Mouse (Mus musculus): ENCODE measurements around the gene Tmem259. TPM values are rescaled to one million over a fixed set of nuclear protein-coding genes. Genes with fewer than 3 reads are reported as not detected.

Tmem259 gene
- polyA plus RNA-seq, 1 experiment from 2014 or later = 21.1 TPM

GRCm38 (mm10) chr10:79976722-79977107 is 7.4 kb downstream of the Tmem259 start:
- WGBS = 67% methylated on average over 30 of the region's 36 CpGs
- ATAC-seq (ENCODE audit: low read depth) = no peak
- peaks cover 39% of the 10 kb centered on the region for H3K36me3 ChIP-seq (ENCODE audit: control insufficient read depth, insufficient read depth, low read length)

GRCm38 (mm10) chr10:79976071-79976721 is 7.9 kb downstream of the Tmem259 start:
- no peak for ATAC-seq (ENCODE audit: low read depth)
- Histone ChIP-seq H3K36me3 (ENCODE audit: control insufficient read depth, insufficient read depth, low read length) (peaks cover 39% of the 10 kb centered on the region), H3K9ac (replicated peaks; ENCODE audit: low read depth, low read length) (no peak overlapping the region), H3K27me3 (ENCODE audit: control insufficient read depth, insufficient read depth, low read length) (peaks cover 6% of the 10 kb centered on the region), H3K27ac (ENCODE audit: low read depth, low read length) (no peak overlapping the region), H3K4me3 (ENCODE audit: low read depth, low read length) (no peak overlapping the region), H3K4me2 (ENCODE audit: low read depth, low read length) (no peak overlapping the region), H3K9me3 (ENCODE audit: control insufficient read depth, low read length) (no peaks in the 10 kb centered on the region), H3K4me1 (ENCODE audit: control insufficient read depth, insufficient read depth, low read length) (no peaks in the 10 kb centered on the region)
- 85% methylated on average over 25 of the region's 28 CpGs for WGBS

More at GRCm38 (mm10) chr10:79976722-79977107, 7.4 kb downstream of the Tmem259 start:
- Histone ChIP-seq H3K9me3 (ENCODE audit: control insufficient read depth, low read length) (no peaks in the 10 kb centered on the region), H3K4me3 (ENCODE audit: low read depth, low read length) (no peak overlapping the region), H3K4me2 (ENCODE audit: low read depth, low read length) (no peak overlapping the region), H3K27me3 (ENCODE audit: control insufficient read depth, insufficient read depth, low read length) (peaks cover 3% of the 10 kb centered on the region; the same call in 1 of the 2 replicates), H3K9ac (replicated peaks; ENCODE audit: low read depth, low read length) (no peak overlapping the region), H3K4me1 (ENCODE audit: control insufficient read depth, insufficient read depth, low read length) (peaks cover 5% of the 10 kb centered on the region; the same call in 1 of the 2 replicates), H3K27ac (ENCODE audit: low read depth, low read length) (no peak overlapping the region)

- Histone ChIP-seq H3K4me2 (ENCODE audit: low read depth, low read length) (no peak overlapping the region), H3K4me3 (ENCODE audit: low read depth, low read length) (no peak overlapping the region), H3K36me3 (ENCODE audit: control insufficient read depth, insufficient read depth, low read length) (peaks cover 39% of the 10 kb centered on the region), H3K9ac (replicated peaks; ENCODE audit: low read depth, low read length) (no peak overlapping the region), H3K9me3 (ENCODE audit: control insufficient read depth, low read length) (no peaks in the 10 kb centered on the region), H3K4me1 (ENCODE audit: control insufficient read depth, insufficient read depth, low read length) (0 out of 2 replicates have a peak, but pooled peaks cover 6% of the 10 kb centered on the region), H3K27ac (ENCODE audit: low read depth, low read length) (no peak overlapping the region), H3K27me3 (ENCODE audit: control insufficient read depth, insufficient read depth, low read length) (peaks cover 17% of the 10 kb centered on the region)
- no peak for ATAC-seq (ENCODE audit: low read depth)
- WGBS = 86% methylated on average over 8 of the region's 8 CpGs
Measured at GRCm38 (mm10) chr10:79974668-79975067, 9.5 kb downstream of the Tmem259 start.

- 93% methylated on average over 21 of the region's 21 CpGs for WGBS
- Histone ChIP-seq H3K4me3 (ENCODE audit: low read depth, low read length) (no peak overlapping the region), H3K27me3 (ENCODE audit: control insufficient read depth, insufficient read depth, low read length) (peaks cover 22% of the 10 kb centered on the region), H3K9me3 (ENCODE audit: control insufficient read depth, low read length) (no peaks in the 10 kb centered on the region), H3K4me1 (ENCODE audit: control insufficient read depth, insufficient read depth, low read length) (0 out of 2 replicates have a peak, but pooled peaks cover 6% of the 10 kb centered on the region), H3K9ac (replicated peaks; ENCODE audit: low read depth, low read length) (no peak overlapping the region), H3K4me2 (ENCODE audit: low read depth, low read length) (no peak overlapping the region), H3K27ac (ENCODE audit: low read depth, low read length) (no peak overlapping the region), H3K36me3 (ENCODE audit: control insufficient read depth, insufficient read depth, low read length) (peaks cover 38% of the 10 kb centered on the region)
- no peak for ATAC-seq (ENCODE audit: low read depth)
Measured at GRCm38 (mm10) chr10:79974087-79974486, 10.0 kb downstream of the Tmem259 start.

GRCm38 (mm10) chr10:79972831-79973230 is 11.3 kb downstream of the Tmem259 start:
- ATAC-seq (ENCODE audit: low read depth) = no peak
- Histone ChIP-seq H3K27me3 (ENCODE audit: control insufficient read depth, insufficient read depth, low read length) (peaks cover 22% of the 10 kb centered on the region), H3K27ac (ENCODE audit: low read depth, low read length) (no peak overlapping the region), H3K9ac (replicated peaks; ENCODE audit: low read depth, low read length) (no peak overlapping the region), H3K4me2 (ENCODE audit: low read depth, low read length) (no peak overlapping the region), H3K36me3 (ENCODE audit: control insufficient read depth, insufficient read depth, low read length) (peaks cover 26% of the 10 kb centered on the region), H3K9me3 (ENCODE audit: control insufficient read depth, low read length) (no peaks in the 10 kb centered on the region), H3K4me3 (ENCODE audit: low read depth, low read length) (no peak overlapping the region), H3K4me1 (ENCODE audit: control insufficient read depth, insufficient read depth, low read length) (0 out of 2 replicates have a peak, but pooled peaks cover 6% of the 10 kb centered on the region)
- 68% methylated on average over 14 of the region's 14 CpGs for WGBS

- Histone ChIP-seq H3K9me3 (ENCODE audit: control insufficient read depth, low read length) (no peaks in the 10 kb centered on the region), H3K27me3 (ENCODE audit: control insufficient read depth, insufficient read depth, low read length) (peaks cover 22% of the 10 kb centered on the region)
Measured at GRCm38 (mm10) chr10:79971183-79971497, 13.0 kb downstream of the Tmem259 start.

GRCm38 (mm10) chr10:79970415-79971182 is 13.5 kb downstream of the Tmem259 start, which contains the start of gene Grin3b:
Gene Grin3b (plus strand): TSS chr10:79970715.
- Histone ChIP-seq H3K27me3 (ENCODE audit: control insufficient read depth, insufficient read depth, low read length) (peaks cover 22% of the 10 kb centered on the region), H3K9ac (replicated peaks; ENCODE audit: low read depth, low read length) (peak within 1 kb of the TSS; percentile 32; the same call in 1 of the 2 replicates), H3K4me1 (ENCODE audit: control insufficient read depth, insufficient read depth, low read length) (0 out of 2 replicates have a peak, but pooled peaks cover 6% of the 10 kb centered on the region), H3K9me3 (ENCODE audit: control insufficient read depth, low read length) (no peaks in the 10 kb centered on the region), H3K36me3 (ENCODE audit: control insufficient read depth, insufficient read depth, low read length) (peaks cover 18% of the 10 kb centered on the region), H3K27ac (ENCODE audit: low read depth, low read length) (no peak within 1 kb of the TSS), H3K4me2 (ENCODE audit: low read depth, low read length) (peak within 1 kb of the TSS; percentile 50), H3K4me3 (ENCODE audit: low read depth, low read length) (peak within 1 kb of the TSS; percentile 25)
- no peak for ATAC-seq (ENCODE audit: low read depth)
- WGBS = 10% methylated on average over 39 of the region's 47 CpGs

More at GRCm38 (mm10) chr10:79971183-79971497, 13.0 kb downstream of the Tmem259 start:
- Histone ChIP-seq H3K4me1 (ENCODE audit: control insufficient read depth, insufficient read depth, low read length) (0 out of 2 replicates have a peak, but pooled peaks cover 6% of the 10 kb centered on the region), H3K36me3 (ENCODE audit: control insufficient read depth, insufficient read depth, low read length) (peaks cover 21% of the 10 kb centered on the region), H3K27ac (ENCODE audit: low read depth, low read length) (no peak overlapping the region), H3K9ac (replicated peaks; ENCODE audit: low read depth, low read length) (peak overlapping the region; percentile 32; the same call in 1 of the 2 replicates), H3K4me3 (ENCODE audit: low read depth, low read length) (peak overlapping the region; percentile 25), H3K4me2 (ENCODE audit: low read depth, low read length) (peak overlapping the region; percentile 50)
- 4% methylated on average over 21 of the region's 21 CpGs for WGBS
- no peak for ATAC-seq (ENCODE audit: low read depth)

GRCm38 (mm10) chr10:79969124-79969568 is 15.0 kb downstream of the Tmem259 start:
- Histone ChIP-seq H3K9me3 (ENCODE audit: control insufficient read depth, low read length) (no peaks in the 10 kb centered on the region), H3K9ac (replicated peaks; ENCODE audit: low read depth, low read length) (no peak overlapping the region), H3K27ac (ENCODE audit: low read depth, low read length) (no peak overlapping the region), H3K4me3 (ENCODE audit: low read depth, low read length) (no peak overlapping the region), H3K36me3 (ENCODE audit: control insufficient read depth, insufficient read depth, low read length) (peaks cover 19% of the 10 kb centered on the region), H3K4me2 (ENCODE audit: low read depth, low read length) (no peak overlapping the region), H3K4me1 (ENCODE audit: control insufficient read depth, insufficient read depth, low read length) (0 out of 2 replicates have a peak, but pooled peaks cover 6% of the 10 kb centered on the region), H3K27me3 (ENCODE audit: control insufficient read depth, insufficient read depth, low read length) (peaks cover 22% of the 10 kb centered on the region)
- WGBS = 22% methylated on average over 3 of the region's 3 CpGs
- ATAC-seq (ENCODE audit: low read depth) = no peak

- WGBS = 92% methylated on average over 1 of the region's 1 CpGs
- no peak overlapping the region for H3K4me2 ChIP-seq (ENCODE audit: low read depth, low read length)
- H3K4me3 ChIP-seq (ENCODE audit: low read depth, low read length) = no peak overlapping the region
- H3K36me3 ChIP-seq (ENCODE audit: control insufficient read depth, insufficient read depth, low read length) = peaks cover 19% of the 10 kb centered on the region
- H3K4me1 ChIP-seq (ENCODE audit: control insufficient read depth, insufficient read depth, low read length) = 0 out of 2 replicates have a peak, but pooled peaks cover 6% of the 10 kb centered on the region
- no peak for ATAC-seq (ENCODE audit: low read depth)
- no peaks in the 10 kb centered on the region for H3K9me3 ChIP-seq (ENCODE audit: control insufficient read depth, low read length)
- H3K27me3 ChIP-seq (ENCODE audit: control insufficient read depth, insufficient read depth, low read length) = peaks cover 22% of the 10 kb centered on the region
- H3K9ac ChIP-seq (replicated peaks; ENCODE audit: low read depth, low read length) = no peak overlapping the region
- H3K27ac ChIP-seq (ENCODE audit: low read depth, low read length) = no peak overlapping the region
Measured at GRCm38 (mm10) chr10:79968181-79968580, 15.9 kb downstream of the Tmem259 start.

Measured in neural tube, embryonic 14.5 days (tissue).